Mouse (Mus musculus) embryonic facial prominence, embryonic 10.5 days (tissue): Measurements from ENCODE around the gene Stard10. TPM values are rescaled to one million over a fixed set of nuclear protein-coding genes. Genes with fewer than 3 reads are reported as not detected.

Experiments
- polyA plus RNA-seq: library from polyadenylated mRNA; unstranded; fragments of >200 nt; fragmentation: Nextera tagmentation; extraction: Ambion mirVana; gene quantifications from 2 replicates; pipeline ENCODE4 v1.2.1, GENCODE M21; 2016

Stard10 gene
- polyA plus RNA-seq, 1 experiment from 2014 or later = 15.4 TPM

Other genes starting within 250 kb of the Stard10 start
- gene Fchsd2, start 224.2 kb upstream of the Stard10 start, polyA plus RNA-seq = 18.7 and 20.9 TPM in 2 replicates
- 13.1 and 15.1 TPM in 2 replicates for gene Atg16l2, start 14.8 kb upstream of the Stard10 start, polyA plus RNA-seq
- gene Arap1, start 31.0 kb downstream of the Stard10 start, polyA plus RNA-seq = 15.4 and 17.4 TPM in 2 replicates
- not detected in 2 replicates for gene Gm45837, start 93.8 kb downstream of the Stard10 start, polyA plus RNA-seq
- 21.7 and 22.5 TPM in 2 replicates for gene Pde2a, start 104.6 kb downstream of the Stard10 start, polyA plus RNA-seq